Mouse (Mus musculus) urinary bladder, adult 2 months (tissue): ENCODE measurements around the gene Man1b1. TPM values are rescaled to one million over a fixed set of nuclear protein-coding genes. Genes with fewer than 3 reads are reported as not detected.

ENCODE experiments used
- polyA plus RNA-seq: library from polyadenylated mRNA; depleted of rRNA; stranded (reverse); fragments of >200 nt; gene quantifications from 2 replicates; pipeline ENCODE4 v1.2.3, GENCODE M21; 2012; rRNA removed

The Man1b1 gene
- polyA plus RNA-seq, 1 experiment, result 15.2 TPM

Other genes with a start within 250 kb of the Man1b1 start
- 0.13 and 0.18 TPM in 2 replicates for gene Noxa1, start 237.2 kb upstream of the Man1b1 start, polyA plus RNA-seq
- gene Nrarp, start 151.6 kb upstream of the Man1b1 start, polyA plus RNA-seq, result 50.1 and 60.0 TPM in 2 replicates
- 22.6 and 25.3 TPM in 2 replicates for gene Tor4a, start 135.5 kb upstream of the Man1b1 start, polyA plus RNA-seq
- gene Nelfb, start 120.8 kb upstream of the Man1b1 start, polyA plus RNA-seq, result 55.4 and 60.6 TPM in 2 replicates
- gene Stpg3, start 117.7 kb upstream of the Man1b1 start, polyA plus RNA-seq, result not detected in 2 replicates
- 0.08 and 0.10 TPM in 2 replicates for gene Fam166a, start 113.6 kb upstream of the Man1b1 start, polyA plus RNA-seq
- gene Tubb4b, start 107.6 kb upstream of the Man1b1 start, polyA plus RNA-seq, result 510 and 610 TPM in 2 replicates
- gene Slc34a3, start 98.0 kb upstream of the Man1b1 start, polyA plus RNA-seq, result 0.03 TPM in 1 of 2 replicates, not detected in the other
- 0.13 and 0.19 TPM in 2 replicates for gene Rnf224, start 95.6 kb upstream of the Man1b1 start, polyA plus RNA-seq
- gene Rnf208, start 90.1 kb upstream of the Man1b1 start, polyA plus RNA-seq, result 12.9 and 14.1 TPM in 2 replicates
- 2.0 and 2.5 TPM in 2 replicates for gene Cysrt1, start 89.9 kb upstream of the Man1b1 start, polyA plus RNA-seq
- 21.0 and 23.8 TPM in 2 replicates for gene AL732309.1, start 85.5 kb upstream of the Man1b1 start, polyA plus RNA-seq
- gene Tmem203, start 76.9 kb upstream of the Man1b1 start, polyA plus RNA-seq, result 30.7 and 34.2 TPM in 2 replicates
- 8.0 and 13.6 TPM in 2 replicates for gene Tprn, start 69.7 kb upstream of the Man1b1 start, polyA plus RNA-seq
- gene Ssna1, start 59.9 kb upstream of the Man1b1 start, polyA plus RNA-seq, result 58.8 and 84.8 TPM in 2 replicates
- gene Anapc2, start 59.9 kb upstream of the Man1b1 start, polyA plus RNA-seq, result 84.5 and 88.3 TPM in 2 replicates
- not detected in 2 replicates for gene Tmem210, start 44.2 kb upstream of the Man1b1 start, polyA plus RNA-seq
- 7.0 and 8.2 TPM in 2 replicates for gene Lrrc26, start 42.4 kb upstream of the Man1b1 start, polyA plus RNA-seq
- 1.1 TPM in 2 replicates for gene Grin1, start 13.2 kb upstream of the Man1b1 start, polyA plus RNA-seq
- gene Dpp7, start 24.0 kb downstream of the Man1b1 start, polyA plus RNA-seq, result 36.0 and 37.3 TPM in 2 replicates
- gene Uap1l1, start 33.3 kb downstream of the Man1b1 start, polyA plus RNA-seq, result 36.8 and 38.3 TPM in 2 replicates
- gene Sapcd2, start 40.0 kb downstream of the Man1b1 start, polyA plus RNA-seq, result 1.6 and 2.5 TPM in 2 replicates
- 104 and 107 TPM in 2 replicates for gene Entpd2, start 63.5 kb downstream of the Man1b1 start, polyA plus RNA-seq
- 103 and 126 TPM in 2 replicates for gene Npdc1, start 67.0 kb downstream of the Man1b1 start, polyA plus RNA-seq
- gene Fut7, start 90.9 kb downstream of the Man1b1 start, polyA plus RNA-seq, result 0.19 and 0.29 TPM in 2 replicates
- gene Abca2, start 96.4 kb downstream of the Man1b1 start, polyA plus RNA-seq, result 6.3 and 16.4 TPM in 2 replicates
- gene Clic3, start 124.5 kb downstream of the Man1b1 start, polyA plus RNA-seq, result 0.69 and 2.2 TPM in 2 replicates
- 50.8 and 61.1 TPM in 2 replicates for gene Paxx, start 128.8 kb downstream of the Man1b1 start, polyA plus RNA-seq
- 0.38 and 0.74 TPM in 2 replicates for gene Ptgds, start 137.7 kb downstream of the Man1b1 start, polyA plus RNA-seq
- not detected in 2 replicates for gene Lcn12, start 161.6 kb downstream of the Man1b1 start, polyA plus RNA-seq
- gene Fbxw5, start 168.4 kb downstream of the Man1b1 start, polyA plus RNA-seq, result 15.1 and 36.1 TPM in 2 replicates
- 2.3 and 2.4 TPM in 2 replicates for gene C8g, start 169.4 kb downstream of the Man1b1 start, polyA plus RNA-seq
- gene Traf2, start 214.6 kb downstream of the Man1b1 start, polyA plus RNA-seq, result 15.5 and 15.7 TPM in 2 replicates
- gene Edf1, start 225.5 kb downstream of the Man1b1 start, polyA plus RNA-seq, result 222 and 224 TPM in 2 replicates
- 1.3 and 1.4 TPM in 2 replicates for gene Mamdc4, start 242.5 kb downstream of the Man1b1 start, polyA plus RNA-seq
- 64.2 and 75.6 TPM in 2 replicates for gene Phpt1, start 242.9 kb downstream of the Man1b1 start, polyA plus RNA-seq
- gene Ajm1, start 249.4 kb downstream of the Man1b1 start, polyA plus RNA-seq, result 0.47 and 0.57 TPM in 2 replicates